Mouse (Mus musculus) testis, adult 2 months (tissue): ENCODE measurements around the gene Prl7a2.

Experiments used
- CTCF ChIP-seq: fragments of 200-500 bp; IDR thresholded peaks from 2 replicates; pipeline ENCODE4 v1.5.1; 2012; ENCODE audit warnings: low read depth, mild to moderate bottlenecking, inconsistent platforms, low read length, moderate library complexity; ENCODE audit not compliant: control insufficient read depth, insufficient read depth, insufficient replicate concordance
- POLR2A ChIP-seq: fragments of 200-500 bp; IDR thresholded peaks from 2 replicates; pipeline ENCODE4 v1.6.1; 2012; ENCODE audit warnings: low read depth, mild to moderate bottlenecking, inconsistent platforms, low read length, moderate library complexity; ENCODE audit not compliant: control insufficient read depth

DNA sequence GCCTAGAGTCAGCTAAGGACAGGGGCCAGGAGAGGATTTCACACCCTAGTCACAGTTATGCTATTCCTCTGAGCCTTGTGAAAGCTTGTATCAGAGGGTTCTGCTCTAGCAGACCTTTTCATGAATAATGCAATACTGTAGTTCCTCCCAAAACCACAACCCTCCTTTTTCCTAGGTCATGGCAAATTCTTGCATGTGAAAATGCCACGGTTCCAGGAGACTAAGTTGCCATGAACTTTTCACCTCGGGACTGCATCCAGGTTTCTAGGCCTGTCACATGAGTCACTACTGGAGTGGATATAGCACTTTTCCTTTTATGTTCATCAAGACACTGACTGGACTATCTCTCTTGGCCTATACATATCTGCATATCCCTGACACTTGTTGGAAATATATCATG is 38.7 kb upstream of the Prl7a2 start:
- no peak for TF ChIP-seq POLR2A
- TF ChIP-seq CTCF = no peak
